In genomic region chr11:97412808-97413347, GRCm38 (mm10) we compare ENCODE assay signal across 12 mouse cellular contexts. TPM values are rescaled to one million over a fixed set of nuclear protein-coding genes. Genes with fewer than 3 reads are reported as not detected.
DNase-seq lines count a peak whose midpoint lies in the region; ATAC-seq and TF ChIP-seq lines count a peak whose summit lies in the region.
"Had no signal": no experiment of that assay in that cellular context is flagged by ENCODE, and none has a peak within 500 bp of the region (broad histone marks: within the 10 kb centered on the region; RNA-seq: fewer than 3 reads in every experiment).

No protein-coding gene starts in this region.

- H3K9me3 ChIP-seq in intestine, embryonic 15.5 days, result no peaks in the 10 kb centered on the region
- H3K9me3 ChIP-seq in intestine, postnatal 0 days (ENCODE audit: control insufficient read depth), result no peaks in the 10 kb centered on the region
- H3K9me3 ChIP-seq in heart, embryonic 15.5 days (replicated peaks), result no peaks in the 10 kb centered on the region

- no peaks in the 10 kb centered on the region for H3K27me3 ChIP-seq in intestine, embryonic 15.5 days (replicated peaks)
- no peaks in the 10 kb centered on the region for H3K27me3 ChIP-seq in intestine, postnatal 0 days (replicated peaks; ENCODE audit: control insufficient read depth, insufficient read depth, low read length)
- no peaks in the 10 kb centered on the region for H3K27me3 ChIP-seq in heart, embryonic 15.5 days
- H3K27me3 ChIP-seq in thymus, adult 2 months (ENCODE audit: control insufficient read depth, insufficient read depth, low read length), result no peaks in the 10 kb centered on the region

- ATAC-seq in intestine, embryonic 15.5 days, result no peak
- ATAC-seq in intestine, postnatal 0 days, result no peak
- no peak for ATAC-seq in heart, embryonic 15.5 days (replicated peaks; ENCODE audit: insufficient number of reproducible peaks, insufficient read depth, low FRiP score, low read depth)
- ATAC-seq in cerebellum, adult (ENCODE audit: insufficient number of reproducible peaks, low FRiP score, low TSS enrichment), result no peak
- ATAC-seq: inflammation-experienced regulatory T-cells, adult 6 months had no signal

- WGBS in intestine, embryonic 15.5 days, result 60% methylated on average over 10 of the region's 10 CpGs
- 62% methylated on average over 10 of the region's 10 CpGs for WGBS in intestine, postnatal 0 days
- 49% methylated on average over 10 of the region's 10 CpGs for WGBS in heart, embryonic 15.5 days
- 4% methylated on average over 9 of the region's 10 CpGs for WGBS in macrophage (ENCODE audit: missing documents)
- WGBS in thymus, adult 2 months, result 48% methylated on average over 10 of the region's 10 CpGs

- H3K27ac ChIP-seq in intestine, embryonic 15.5 days, result peak overlapping the region; percentile 23; the same call in 1 of the 2 replicates
- no peak overlapping the region; the same call in 1 of the 2 replicates for H3K27ac ChIP-seq in intestine, postnatal 0 days (ENCODE audit: low read depth, low read length)
- peak overlapping the region; percentile 82 for H3K27ac ChIP-seq in heart, embryonic 15.5 days
- peak overlapping the region; percentile 88 for H3K27ac ChIP-seq in macrophage
- H3K27ac ChIP-seq in thymus, adult 2 months (ENCODE audit: control insufficient read depth, insufficient read depth, low read length), result no peak overlapping the region

- no peaks in the 10 kb centered on the region for H3K79me2 ChIP-seq in macrophage (ENCODE audit: inconsistent target)

- no peak overlapping the region for H3K9ac ChIP-seq in intestine, embryonic 15.5 days
- H3K9ac ChIP-seq in intestine, postnatal 0 days (ENCODE audit: low read depth, low read length), result no peak overlapping the region
- no peak overlapping the region for H3K9ac ChIP-seq in heart, embryonic 15.5 days

- DNase-seq in R1 (ENCODE audit: low read depth, low spot score), result peak; percentile 49
- no peak for DNase-seq in thymus, adult 2 months
- DNase-seq in left cerebral cortex, adult 11 months (ENCODE audit: low spot score), result no peak
- DNase-seq: right cerebral cortex, postnatal 25 days; thymus, postnatal 36 days had no signal

- 0 out of 2 replicates have a peak overlapping the region, but pooled peaks have one; percentile 0 for H3K4me2 ChIP-seq in intestine, embryonic 15.5 days (replicated peaks)
- no peak overlapping the region for H3K4me2 ChIP-seq in intestine, postnatal 0 days (replicated peaks; ENCODE audit: low read depth)
- H3K4me2 ChIP-seq in heart, embryonic 15.5 days, result peak overlapping the region; percentile 4; the same call in 1 of the 2 replicates

- H3K4me1 ChIP-seq in intestine, embryonic 15.5 days (replicated peaks), result peaks cover 24% of the 10 kb centered on the region
- no peaks in the 10 kb centered on the region; the same call in 1 of the 2 replicates for H3K4me1 ChIP-seq in intestine, postnatal 0 days (replicated peaks; ENCODE audit: control insufficient read depth, insufficient read depth, low read length)
- H3K4me1 ChIP-seq in heart, embryonic 15.5 days (replicated peaks), result peaks cover 28% of the 10 kb centered on the region
- H3K4me1 ChIP-seq in thymus, adult 2 months (replicated peaks; ENCODE audit: control insufficient read depth, insufficient read depth, low read length), result peaks cover 16% of the 10 kb centered on the region

- no peak for TF ChIP-seq CTCF in intestine, postnatal 0 days (IDR thresholded peaks at IDR 0.05; ENCODE audit: low read depth)
- TF ChIP-seq CTCF in thymus, adult 2 months (IDR thresholded peaks at IDR 0.05; ENCODE audit: borderline replicate concordance, control insufficient read depth, extremely low read depth, insufficient read depth, low read length, poor library complexity), result no peak

- TF ChIP-seq POLR2A in thymus, adult 2 months (IDR thresholded peaks at IDR 0.05; ENCODE audit: control insufficient read depth, extremely low read depth, insufficient read depth, low read length, poor library complexity), result no peak

- no peaks in the 10 kb centered on the region for H3K36me3 ChIP-seq in intestine, embryonic 15.5 days
- no peaks in the 10 kb centered on the region for H3K36me3 ChIP-seq in intestine, postnatal 0 days (ENCODE audit: control insufficient read depth, insufficient read depth)
- no peaks in the 10 kb centered on the region for H3K36me3 ChIP-seq in heart, embryonic 15.5 days
- H3K36me3 ChIP-seq in macrophage (ENCODE audit: inconsistent target), result no peaks in the 10 kb centered on the region
- no peaks in the 10 kb centered on the region for H3K36me3 ChIP-seq in thymus, adult 2 months (ENCODE audit: control insufficient read depth, insufficient read depth, low read length)

- H3K4me3 ChIP-seq in intestine, embryonic 15.5 days (replicated peaks), result no peak overlapping the region
- H3K4me3 ChIP-seq in intestine, postnatal 0 days (ENCODE audit: low read depth, low read length), result no peak overlapping the region
- H3K4me3 ChIP-seq in heart, embryonic 15.5 days, result no peak overlapping the region
- H3K4me3 ChIP-seq in macrophage (ENCODE audit: inconsistent target), result peak overlapping the region; percentile 6; the same call in 1 of the 2 replicates
- H3K4me3 ChIP-seq in thymus, adult 2 months (ENCODE audit: control insufficient read depth, insufficient read depth, low read length), result no peak overlapping the region
- H3K4me3 ChIP-seq: myocyte had no signal

RNA-seq across cellular contexts. Expression of gene Arhgap23, which starts 2.5 kb away (rescaled TPM):
- 4.2 and 4.6 TPM in 2 replicates for polyA plus RNA-seq in intestine, embryonic 15.5 days (2015; fragmentation: Nextera tagmentation; extraction: Ambion mirVana)
- 3.5 and 4.6 TPM in 2 replicates for polyA plus RNA-seq in intestine, postnatal 0 days (2015; fragmentation: Nextera tagmentation; extraction: Ambion mirVana)
- 6.0 and 7.8 TPM in 2 replicates for polyA plus RNA-seq in heart, embryonic 15.5 days (2015; fragmentation: Nextera tagmentation; extraction: Ambion mirVana)
- total RNA-seq in macrophage (2018; cell fraction: chromatin; rRNA removed), result 100 to 1,000 TPM in 4 of 26 experiments, 10 to 100 TPM in 22; 14.6 to 111 (median 58.5) TPM
- total RNA-seq in macrophage (2018; cell fraction: cytosol; rRNA removed), result 10 to 100 TPM; 10.1 to 29.1 (median 18.3) TPM
- total RNA-seq in macrophage (2018; cell fraction: nucleus; rRNA removed), result 10 to 100 TPM; 13.7 to 87.8 (median 34.8) TPM
- 12.8 to 18.7 TPM (median 14.4 TPM) in 3 replicates for polyA plus RNA-seq in macrophage (2018)
- polyA plus RNA-seq in thymus, adult 2 months (2012; rRNA removed), result 13.3 and 18.0 TPM in 2 replicates
- polyA plus RNA-seq: inflammation-experienced regulatory T-cells, adult 6 months had no signal

RNA-seq across cellular contexts. Expression of gene Socs7, which starts 50.5 kb away (rescaled TPM):
- 2.6 and 3.5 TPM in 2 replicates for polyA plus RNA-seq in intestine, embryonic 15.5 days (2015; fragmentation: Nextera tagmentation; extraction: Ambion mirVana)
- polyA plus RNA-seq in intestine, postnatal 0 days (2015; fragmentation: Nextera tagmentation; extraction: Ambion mirVana), result 2.4 and 2.5 TPM in 2 replicates
- polyA plus RNA-seq in heart, embryonic 15.5 days (2015; fragmentation: Nextera tagmentation; extraction: Ambion mirVana), result 3.0 and 3.5 TPM in 2 replicates
- 100 to 1,000 TPM in 1 of 26 experiments, 10 to 100 TPM in 25; 12.8 to 110 (median 21.7) TPM for total RNA-seq in macrophage (2018; cell fraction: chromatin; rRNA removed)
- total RNA-seq in macrophage (2018; cell fraction: cytosol; rRNA removed), result 10 to 100 TPM in 25 of 26 experiments, 1 to 10 TPM in 1; 9.1 to 35.3 (median 11.7) TPM
- total RNA-seq in macrophage (2018; cell fraction: nucleus; rRNA removed), result 100 to 1,000 TPM in 1 of 26 experiments, 10 to 100 TPM in 25; 16.4 to 127 (median 20.6) TPM
- polyA plus RNA-seq in macrophage (2018), result 6.2 to 10.1 TPM (median 7.0 TPM) in 3 replicates
- 17.3 and 17.8 TPM in 2 replicates for polyA plus RNA-seq in thymus, adult 2 months (2012; rRNA removed)

Comparison
In these comparisons a context has a peak if more than half of its experiments do, and no peak if none do; other contexts are left out.
1. H3K27ac ChIP-seq: peak in intestine, embryonic 15.5 days (single experiment), heart, embryonic 15.5 days (single experiment) and macrophage (single experiment); none in intestine, postnatal 0 days (single experiment) and thymus, adult 2 months (single experiment).